Mouse (Mus musculus): ENCODE measurements around the gene Treml4. TPM values are rescaled to one million over a fixed set of nuclear protein-coding genes. Genes with fewer than 3 reads are reported as not detected.

Gene Treml4
- polyA plus RNA-seq (2012; rRNA removed), result 1.6 and 1.7 TPM in 2 replicates

DNA sequence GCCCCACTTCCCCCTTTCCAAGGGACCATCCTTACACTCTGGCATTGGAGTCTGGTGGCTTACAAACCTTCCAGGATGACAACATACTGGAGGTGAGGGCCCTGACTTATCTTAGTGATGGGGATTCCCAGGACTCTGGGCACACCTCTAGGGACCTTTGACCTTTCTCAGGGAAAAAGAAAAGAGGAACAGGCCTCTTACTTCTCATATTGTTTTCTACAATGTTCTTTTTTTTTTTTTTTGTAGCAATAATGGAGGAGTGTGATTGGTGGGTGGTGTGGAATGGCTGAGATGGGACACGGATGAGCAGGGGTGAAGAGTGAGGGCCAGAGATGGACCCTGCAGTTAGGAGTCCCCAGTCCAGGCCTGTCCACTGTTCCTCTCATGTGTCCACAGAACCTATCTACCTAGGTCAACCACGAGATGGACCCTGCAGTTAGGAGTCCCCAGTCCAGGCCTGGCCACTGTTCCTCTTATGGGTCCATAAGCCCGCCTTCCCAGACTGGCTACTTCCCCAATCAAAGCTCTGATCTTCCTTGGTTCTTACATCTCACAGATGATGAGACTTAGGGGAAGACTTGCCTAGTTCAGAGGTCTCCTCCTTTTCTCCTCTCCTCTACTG lies at the start of gene Treml4:
Gene Treml4, plus strand, starts transcription at position 555 of the 622 bp plus-strand sequence.
- Histone ChIP-seq H3K27ac (ENCODE audit: insufficient read depth, low read depth, low read length) (no peak within 1 kb of the TSS), H3K4me1 (ENCODE audit: control insufficient read depth, insufficient read depth, insufficient read length, low read length) (peaks cover 19% of the 10 kb centered on the region; the same call in 1 of the 2 replicates), H3K27me3 (ENCODE audit: control insufficient read depth, insufficient read depth, low read length) (no peaks in the 10 kb centered on the region), H3K36me3 (ENCODE audit: control insufficient read depth, insufficient read depth, low read length) (no peaks in the 10 kb centered on the region), H3K4me3 (ENCODE audit: low read depth, low read length) (no peak within 1 kb of the TSS)
- WGBS, result 79% methylated on average over 3 of the region's 3 CpGs
- no peak for TF ChIP-seq CTCF (IDR thresholded peaks at IDR 0.05; ENCODE audit: extremely low read depth, insufficient read length, insufficient replicate concordance, low read depth, low read length)
- no peak for TF ChIP-seq POLR2A (IDR thresholded peaks at IDR 0.05; ENCODE audit: low read depth, low read length)

DNA sequence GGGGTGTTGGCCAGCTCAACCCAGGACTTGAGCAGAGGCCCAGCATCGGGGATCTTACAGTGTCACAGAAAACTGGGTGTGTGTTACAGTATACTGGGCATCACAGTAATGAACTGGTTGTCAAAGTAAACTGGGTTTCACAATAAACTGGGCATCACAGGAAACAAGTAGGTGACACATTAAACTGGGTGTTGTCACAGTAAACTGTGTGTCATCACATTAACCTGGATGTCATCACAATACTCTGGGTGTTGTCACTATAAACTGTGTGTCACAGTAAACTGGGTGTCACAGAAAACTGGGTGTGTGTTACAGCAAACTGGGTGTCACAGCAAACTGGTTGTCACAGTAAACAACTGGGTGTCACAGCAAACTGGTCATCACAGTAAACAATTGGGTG lies 48.7 kb upstream of the Treml4 start:
- Histone ChIP-seq H3K27me3 (ENCODE audit: control insufficient read depth, insufficient read depth, low read length) (no peaks in the 10 kb centered on the region), H3K27ac (ENCODE audit: insufficient read depth, low read depth, low read length) (no peak overlapping the region), H3K4me1 (ENCODE audit: control insufficient read depth, insufficient read depth, insufficient read length, low read length) (no peaks in the 10 kb centered on the region), H3K4me3 (ENCODE audit: low read depth, low read length) (no peak overlapping the region), H3K36me3 (ENCODE audit: control insufficient read depth, insufficient read depth, low read length) (no peaks in the 10 kb centered on the region)
- no peak for TF ChIP-seq CTCF (IDR thresholded peaks at IDR 0.05; ENCODE audit: extremely low read depth, insufficient read length, insufficient replicate concordance, low read depth, low read length)
- TF ChIP-seq POLR2A (IDR thresholded peaks at IDR 0.05; ENCODE audit: low read depth, low read length), result no peak
- WGBS, result 73% methylated on average over 1 of the region's 1 CpGs

DNA sequence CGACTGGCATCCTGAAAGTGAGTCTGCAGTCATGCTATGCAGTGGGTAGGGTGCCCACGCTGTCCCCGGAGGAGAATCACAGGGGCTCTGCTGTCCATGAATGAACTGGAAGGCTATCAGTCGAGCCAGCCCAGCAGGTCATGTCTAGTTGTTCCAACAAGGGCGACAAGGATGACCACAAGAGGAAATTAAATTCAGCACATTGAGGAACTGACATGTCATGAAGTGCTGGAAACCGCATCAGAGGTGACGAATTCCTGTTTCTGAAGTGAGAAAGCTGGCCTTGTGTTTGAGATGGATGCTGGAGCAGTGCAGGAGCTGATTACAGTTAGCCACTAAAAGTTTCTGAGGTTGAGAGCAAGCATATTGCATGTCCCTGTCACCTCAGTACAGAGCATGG lies 33.4 kb upstream of the Treml4 start:
- Histone ChIP-seq H3K27me3 (ENCODE audit: control insufficient read depth, insufficient read depth, low read length) (no peaks in the 10 kb centered on the region), H3K4me3 (ENCODE audit: low read depth, low read length) (no peak overlapping the region), H3K27ac (ENCODE audit: insufficient read depth, low read depth, low read length) (no peak overlapping the region), H3K4me1 (ENCODE audit: control insufficient read depth, insufficient read depth, insufficient read length, low read length) (no peaks in the 10 kb centered on the region), H3K36me3 (ENCODE audit: control insufficient read depth, insufficient read depth, low read length) (no peaks in the 10 kb centered on the region)
- WGBS, result 77% methylated on average over 7 of the region's 7 CpGs
- TF ChIP-seq POLR2A (IDR thresholded peaks at IDR 0.05; ENCODE audit: low read depth, low read length) (no peak), CTCF (IDR thresholded peaks at IDR 0.05; ENCODE audit: extremely low read depth, insufficient read length, insufficient replicate concordance, low read depth, low read length) (no peak)

DNA sequence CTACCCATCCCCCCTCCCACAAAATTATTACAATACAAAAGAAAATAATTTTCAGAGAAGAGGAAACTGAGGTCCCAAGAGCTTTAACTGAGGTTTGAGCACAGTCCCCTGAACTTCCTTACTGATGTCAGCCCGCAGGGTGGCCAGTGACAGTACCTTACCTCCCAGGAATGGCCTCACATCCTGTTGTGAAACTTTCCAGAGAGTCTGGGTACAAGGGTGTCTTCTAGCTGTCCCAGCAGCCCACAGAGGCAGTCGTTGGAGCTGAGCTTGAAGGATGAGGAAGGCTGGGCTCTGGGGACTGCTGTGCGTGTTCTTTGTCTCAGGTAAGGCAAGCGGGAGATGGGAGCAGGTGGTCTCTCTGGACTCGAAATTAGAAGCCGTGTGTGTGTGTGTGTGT lies 31.6 kb upstream of the Treml4 start, which contains the start of gene Trem1:
Gene Trem1, plus strand, starts transcription at position 251 of the 400 bp plus-strand sequence.
- TF ChIP-seq POLR2A (IDR thresholded peaks at IDR 0.05; ENCODE audit: low read depth, low read length) (no peak), CTCF (IDR thresholded peaks at IDR 0.05; ENCODE audit: extremely low read depth, insufficient read length, insufficient replicate concordance, low read depth, low read length) (no peak)
- H3K36me3 ChIP-seq (ENCODE audit: control insufficient read depth, insufficient read depth, low read length), result no peaks in the 10 kb centered on the region
- H3K27ac ChIP-seq (ENCODE audit: insufficient read depth, low read depth, low read length), result no peak within 1 kb of the TSS
- no peak within 1 kb of the TSS for H3K4me3 ChIP-seq (ENCODE audit: low read depth, low read length)
- no peaks in the 10 kb centered on the region for H3K4me1 ChIP-seq (ENCODE audit: control insufficient read depth, insufficient read depth, insufficient read length, low read length)
- 76% methylated on average over 6 of the region's 6 CpGs for WGBS
- no peaks in the 10 kb centered on the region for H3K27me3 ChIP-seq (ENCODE audit: control insufficient read depth, insufficient read depth, low read length)

DNA sequence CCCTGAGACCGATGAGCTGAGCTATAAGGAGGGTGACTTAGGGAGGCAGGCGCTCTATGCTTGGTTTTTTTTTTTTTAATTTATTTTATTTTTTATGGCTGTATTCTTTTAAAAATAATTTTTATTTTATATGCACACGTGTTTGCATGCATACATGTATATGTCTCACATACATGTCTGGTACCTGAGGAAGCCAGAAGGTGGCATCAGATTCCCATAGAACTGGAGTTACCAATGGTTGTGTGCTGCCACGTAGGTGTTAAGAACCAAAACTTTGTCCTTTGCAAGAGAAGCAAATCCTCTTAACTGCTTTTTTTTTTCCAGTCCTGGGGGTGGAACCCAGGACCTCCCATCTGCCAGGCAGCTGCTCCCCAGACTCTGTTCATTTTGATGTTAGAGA lies 30.3 kb upstream of the Treml4 start:
- TF ChIP-seq POLR2A (IDR thresholded peaks at IDR 0.05; ENCODE audit: low read depth, low read length) (no peak), CTCF (IDR thresholded peaks at IDR 0.05; ENCODE audit: extremely low read depth, insufficient read length, insufficient replicate concordance, low read depth, low read length) (no peak)

DNA sequence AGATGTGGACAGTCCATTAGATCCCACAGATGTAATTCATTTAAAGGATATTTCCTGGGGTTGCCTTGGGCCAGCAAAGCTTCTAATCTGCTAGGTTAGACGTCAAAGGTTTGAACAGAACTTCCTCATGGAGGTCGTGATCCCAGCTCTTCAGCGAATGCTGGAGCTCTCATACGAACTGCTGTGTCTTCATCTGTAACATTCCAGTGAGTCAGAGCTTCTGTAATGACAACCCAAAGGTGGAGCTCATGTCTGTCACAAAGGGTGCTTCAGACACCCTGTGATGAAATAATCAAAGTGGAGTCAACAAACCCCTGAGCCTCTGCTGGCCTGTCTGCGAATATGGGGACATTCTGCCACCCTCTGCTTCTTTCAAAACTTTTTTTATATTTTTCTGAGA lies 29.5 kb upstream of the Treml4 start:
- H3K4me3 ChIP-seq (ENCODE audit: low read depth, low read length), result no peak overlapping the region
- no peak for TF ChIP-seq CTCF (IDR thresholded peaks at IDR 0.05; ENCODE audit: extremely low read depth, insufficient read length, insufficient replicate concordance, low read depth, low read length)
- 55% methylated on average over 5 of the region's 5 CpGs for WGBS
- H3K36me3 ChIP-seq (ENCODE audit: control insufficient read depth, insufficient read depth, low read length), result no peaks in the 10 kb centered on the region
- no peak overlapping the region for H3K27ac ChIP-seq (ENCODE audit: insufficient read depth, low read depth, low read length)
- H3K4me1 ChIP-seq (ENCODE audit: control insufficient read depth, insufficient read depth, insufficient read length, low read length), result no peaks in the 10 kb centered on the region
- no peaks in the 10 kb centered on the region for H3K27me3 ChIP-seq (ENCODE audit: control insufficient read depth, insufficient read depth, low read length)

More for the DNA sequence above, 30.3 kb upstream of the Treml4 start:
- WGBS, result 91% methylated on average over 4 of the region's 4 CpGs
- no peak overlapping the region for H3K4me3 ChIP-seq (ENCODE audit: low read depth, low read length)
- no peaks in the 10 kb centered on the region for H3K27me3 ChIP-seq (ENCODE audit: control insufficient read depth, insufficient read depth, low read length)
- H3K4me1 ChIP-seq (ENCODE audit: control insufficient read depth, insufficient read depth, insufficient read length, low read length), result no peaks in the 10 kb centered on the region
- H3K36me3 ChIP-seq (ENCODE audit: control insufficient read depth, insufficient read depth, low read length), result no peaks in the 10 kb centered on the region
- H3K27ac ChIP-seq (ENCODE audit: insufficient read depth, low read depth, low read length), result no peak overlapping the region

DNA sequence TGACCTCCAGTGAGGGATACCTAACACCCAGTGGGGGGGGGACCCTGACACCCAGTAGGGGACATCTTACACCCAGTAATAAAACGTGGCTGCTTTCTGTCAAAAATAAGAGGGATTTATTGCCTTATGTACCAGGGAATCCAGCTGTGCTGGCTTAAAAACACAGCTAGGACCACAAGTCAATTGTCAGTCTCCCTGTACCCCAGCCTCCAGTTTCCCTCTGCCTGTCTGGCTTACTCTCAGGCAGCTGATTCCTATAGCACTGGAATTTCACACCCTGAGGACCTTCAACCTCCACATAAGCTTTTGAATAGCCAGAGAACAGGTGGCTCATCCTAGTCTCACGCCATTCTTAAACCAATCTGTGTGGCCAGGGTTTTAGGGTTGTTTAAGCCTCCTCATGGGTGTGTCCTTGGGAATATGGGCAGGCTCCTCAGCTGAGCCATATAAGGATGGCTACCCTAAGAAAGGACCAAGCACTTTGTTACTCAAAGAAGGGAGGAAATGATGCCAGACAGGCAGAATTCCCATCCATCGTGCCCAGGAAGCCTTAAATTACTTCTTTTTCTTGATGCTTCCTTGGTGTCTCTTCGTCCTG lies 28.2 kb upstream of the Treml4 start:
- 58% methylated on average over 4 of the region's 4 CpGs for whole genome bisulfite sequencing
- no peak for TF ChIP-seq CTCF (IDR thresholded peaks at IDR 0.05; ENCODE audit: extremely low read depth, insufficient read length, insufficient replicate concordance, low read depth, low read length)
- TF ChIP-seq POLR2A (IDR thresholded peaks at IDR 0.05; ENCODE audit: low read depth, low read length), result no peak
- Histone ChIP-seq H3K4me3 (ENCODE audit: low read depth, low read length) (no peak overlapping the region), H3K27ac (ENCODE audit: insufficient read depth, low read depth, low read length) (no peak overlapping the region), H3K4me1 (ENCODE audit: control insufficient read depth, insufficient read depth, insufficient read length, low read length) (no peaks in the 10 kb centered on the region), H3K27me3 (ENCODE audit: control insufficient read depth, insufficient read depth, low read length) (no peaks in the 10 kb centered on the region), H3K36me3 (ENCODE audit: control insufficient read depth, insufficient read depth, low read length) (no peaks in the 10 kb centered on the region)
